ENCODE assay signal across 11 mouse cellular contexts in the genomic region with DNA sequence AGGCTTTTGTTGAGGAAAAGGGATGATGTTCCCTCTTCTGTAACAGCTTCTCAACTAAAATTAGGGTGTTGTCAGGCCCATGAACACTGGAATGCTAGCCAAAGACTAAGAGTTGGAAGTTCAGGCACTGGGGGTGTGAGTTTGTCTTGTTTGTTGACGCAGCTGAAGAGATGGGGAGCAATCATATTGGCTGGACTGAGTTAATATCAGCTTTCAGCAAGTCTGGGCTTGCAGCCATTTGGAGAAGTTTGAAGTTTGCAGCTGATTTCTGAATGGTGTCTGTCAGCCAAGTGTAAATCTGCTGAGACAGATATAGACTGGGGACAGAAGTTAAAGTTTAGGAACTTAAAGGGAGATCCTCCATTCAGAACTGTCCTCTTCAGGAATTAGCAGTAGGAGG. TPM values are rescaled to one million over a fixed set of nuclear protein-coding genes. Genes with fewer than 3 reads are reported as not detected.
DNase-seq lines count a peak whose midpoint lies in the region; ATAC-seq and TF ChIP-seq lines count a peak whose summit lies in the region.
"Had no signal": no experiment of that assay in that cellular context is flagged by ENCODE, and none has a peak within 500 bp of the region (broad histone marks: within the 10 kb centered on the region; RNA-seq: fewer than 3 reads in every experiment).

No protein-coding gene starts in this region.

- H3K4me2 ChIP-seq in lung, embryonic 16.5 days (ENCODE audit: low read depth, low read length): no peak overlapping the region

- H3K27ac ChIP-seq in heart, adult 2 months: no peak overlapping the region
- no peak overlapping the region for H3K27ac ChIP-seq in lung, embryonic 16.5 days (ENCODE audit: low read length)

- no peaks in the 10 kb centered on the region for H3K9me3 ChIP-seq in lung, embryonic 16.5 days (ENCODE audit: control insufficient read depth, low read length)

- H3K4me1 ChIP-seq in heart, adult 2 months (ENCODE audit: control insufficient read depth, insufficient read depth, low read length): peaks cover 5% of the 10 kb centered on the region
- H3K4me1 ChIP-seq in lung, embryonic 16.5 days (replicated peaks; ENCODE audit: control insufficient read depth, insufficient read depth, low read length): no peaks in the 10 kb centered on the region

- peak; percentile 41 to 62 for DNase-seq in heart, adult 2 months
- DNase-seq in heart, postnatal 25 days (ENCODE audit: low spot score): no peak
- DNase-seq in NIH3T3 (ENCODE audit: low read depth): peak; percentile 86
- no peak for DNase-seq in retina, postnatal 1 day
- DNase-seq: cerebellum, adult 9-10 months; kidney, adult 2 months; layer of hippocampus, adult 9-11 months; left cerebral cortex, postnatal 4 days had no signal

- H3K9ac ChIP-seq in heart, adult 2 months (ENCODE audit: low read depth, low read length): no peak overlapping the region
- H3K9ac ChIP-seq in lung, embryonic 16.5 days (ENCODE audit: low read length): no peak overlapping the region

- peak; percentile 39; the same call in 1 of the 2 replicates for ATAC-seq in erythroblast, adult 5-6 weeks (replicated peaks; ENCODE audit: low FRiP score, poor library complexity, severe bottlenecking)
- peak; percentile 91 for ATAC-seq in lung, embryonic 16.5 days (ENCODE audit: low read depth)
- no peak for ATAC-seq in granulocyte monocyte progenitor cell, adult 5-6 weeks (replicated peaks; ENCODE audit: poor library complexity, severe bottlenecking)

- TF ChIP-seq CTCF in heart, adult 2 months (IDR thresholded peaks at IDR 0.05): no peak

- no peak for TF ChIP-seq POLR2A in heart, adult 2 months (IDR thresholded peaks at IDR 0.05; ENCODE audit: insufficient read depth, low read depth, low read length)

- no peaks in the 10 kb centered on the region for H3K36me3 ChIP-seq in heart, adult 2 months (ENCODE audit: control insufficient read depth, insufficient read depth, low read length)
- H3K36me3 ChIP-seq in lung, embryonic 16.5 days (ENCODE audit: control insufficient read depth, insufficient read depth, low read length): no peaks in the 10 kb centered on the region

- H3K79me2 ChIP-seq in heart, adult 2 months (replicated peaks; ENCODE audit: control insufficient read depth, insufficient read depth, low read length): no peaks in the 10 kb centered on the region

- TF ChIP-seq EP300 in heart, adult 2 months (IDR thresholded peaks at IDR 0.05; ENCODE audit: insufficient read depth, low read depth, low read length): no peak

- no peak overlapping the region for H3K4me3 ChIP-seq in heart, adult 2 months
- H3K4me3 ChIP-seq in lung, embryonic 16.5 days (ENCODE audit: low read length): no peak overlapping the region

- no peaks in the 10 kb centered on the region for H3K27me3 ChIP-seq in heart, adult 2 months (ENCODE audit: control insufficient read depth, insufficient read depth, low read length)
- H3K27me3 ChIP-seq in lung, embryonic 16.5 days (ENCODE audit: control insufficient read depth, insufficient read depth, low read depth, low read length): no peaks in the 10 kb centered on the region

- 26% methylated on average over 1 of the region's 1 CpGs for WGBS in heart, adult 2 months
- 32% methylated on average over 1 of the region's 1 CpGs for WGBS in lung, embryonic 16.5 days

- intact Hi-C loops in heart, adult 2 months (cut with DNase I): no loop called here
- intact Hi-C loops in heart, postnatal 25 days (cut with DNase I): no loop called here

RNA-seq across cellular contexts. Expression of gene Smox, which starts 21.4 kb away (rescaled TPM):
- 10 to 100 TPM; 23.0 to 28.1 TPM for total RNA-seq in heart, adult 2 months (2021)
- 34.8 and 39.8 TPM in 2 replicates for polyA plus RNA-seq in heart, adult 2 months (2012; rRNA removed)
- 10 to 100 TPM; 27.4 to 30.6 TPM for total RNA-seq in heart, postnatal 25 days (2021)
- total RNA-seq in erythroblast, adult 5-6 weeks (2015; ENCODE audit: low replicate concordance): 250 and 267 TPM in 2 replicates
- total RNA-seq in erythroblast, adult 5-6 weeks (2017; ENCODE audit: low replicate concordance): 332 and 572 TPM in 2 replicates
- 32.8 and 32.9 TPM in 2 replicates for polyA plus RNA-seq in lung, embryonic 16.5 days (2015; fragmentation: Nextera tagmentation; extraction: Ambion mirVana)
- total RNA-seq in granulocyte monocyte progenitor cell, adult 5-6 weeks (2014; fragmentation: Nextera tagmentation): 6.7 and 15.1 TPM in 2 replicates
- 5.6 and 9.9 TPM in 2 replicates for total RNA-seq in granulocyte monocyte progenitor cell, adult 5-6 weeks (2017)

Comparison
In these comparisons a context has a peak if more than half of its experiments do, and no peak if none do; other contexts are left out.
1. DNase-seq: peak in heart, adult 2 months (2 of 2) and NIH3T3 (single experiment); none in heart, postnatal 25 days (single experiment) and retina, postnatal 1 day (single experiment).
2. RNA of gene Smox, which starts 21.4 kb away (total RNA-seq): 250 to 572 TPM in erythroblast, adult 5-6 weeks; 27.4 to 30.6 TPM in heart, postnatal 25 days, 23.0 to 28.1 TPM in heart, adult 2 months and 5.6 to 15.1 TPM in granulocyte monocyte progenitor cell, adult 5-6 weeks; every median in the first group is over 4 times any median in the second.